In the genomic region with DNA sequence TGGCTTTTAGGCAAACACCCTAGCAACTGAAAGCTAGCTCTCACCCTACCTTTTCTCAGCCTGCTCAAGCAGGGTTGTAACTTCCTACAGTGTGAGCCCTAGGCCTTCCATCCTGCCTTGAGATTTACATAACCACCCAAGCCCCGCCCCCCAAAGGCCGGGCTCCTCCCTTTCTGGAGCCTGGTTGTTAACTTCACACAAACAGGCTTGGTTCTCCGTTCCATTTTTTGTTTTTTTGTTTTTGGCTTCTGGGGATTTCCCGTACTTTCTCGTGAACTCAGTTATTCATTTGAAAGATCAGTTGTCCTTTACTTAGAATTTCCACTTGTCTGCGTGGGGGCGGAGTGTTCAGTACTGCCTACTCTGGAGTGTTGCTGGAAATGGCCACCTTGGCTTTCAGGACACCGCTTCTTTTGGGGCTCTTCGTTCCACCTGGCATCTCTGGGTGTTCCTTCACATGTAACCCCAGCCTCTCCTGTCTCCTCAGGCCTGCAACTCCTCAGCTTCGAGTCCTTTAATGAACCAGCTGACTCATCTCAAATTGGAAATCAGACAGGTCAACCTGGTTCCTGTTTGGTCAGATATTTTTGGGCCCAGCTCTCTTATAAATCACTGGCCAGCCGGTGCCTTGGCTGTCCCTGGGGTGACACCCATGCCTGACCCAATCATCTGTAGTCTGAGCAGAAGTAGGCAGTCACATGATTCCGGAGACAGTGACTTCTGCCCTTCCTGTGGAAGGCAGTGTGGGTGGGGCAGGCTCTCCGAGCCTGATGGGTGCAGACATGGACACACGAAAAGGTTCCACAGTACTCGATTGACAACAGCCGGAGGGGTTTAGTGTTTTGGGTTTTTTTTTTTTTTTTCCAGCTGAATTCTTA, we compare ENCODE assay signal across 8 mouse cellular contexts. TPM values are rescaled to one million over a fixed set of nuclear protein-coding genes. Genes with fewer than 3 reads are reported as not detected.
DNase-seq lines count a peak whose midpoint lies in the region; ATAC-seq and TF ChIP-seq lines count a peak whose summit lies in the region.

No protein-coding gene starts in this region.

- H3K27ac ChIP-seq in hindbrain, postnatal 0 days, result no peak overlapping the region

- ATAC-seq in megakaryocyte progenitor cell, adult 5-6 weeks (replicated peaks; ENCODE audit: poor library complexity), result peak; percentile 84
- no peak for ATAC-seq in hindbrain, postnatal 0 days

- WGBS in hindbrain, postnatal 0 days, result 65% methylated on average over 16 of the region's 16 CpGs

- H3K9me3 ChIP-seq in hindbrain, postnatal 0 days (ENCODE audit: low read length), result no peaks in the 10 kb centered on the region

- no peaks in the 10 kb centered on the region for H3K36me3 ChIP-seq in hindbrain, postnatal 0 days (ENCODE audit: insufficient read depth, low read length)

- no peak overlapping the region for H3K4me2 ChIP-seq in hindbrain, postnatal 0 days (ENCODE audit: low read depth, low read length)

- TF ChIP-seq CTCF in hindbrain, postnatal 0 days (IDR thresholded peaks at IDR 0.05; ENCODE audit: low read depth), result no peak

- peak; percentile 30 to 32 for DNase-seq in frontal cortex, postnatal 10 days (ENCODE audit: low spot score in 2 of 2)
- DNase-seq in frontal cortex, postnatal 36 days (ENCODE audit: low spot score in 2 of 2), result no peak
- DNase-seq in adrenal gland, postnatal 10 days, result peak; percentile 74
- peak; percentile 89 for DNase-seq in heart, adult 8-10 months (ENCODE audit: low spot score)
- peak; percentile 89 for DNase-seq in kidney, postnatal 14 days
- DNase-seq in thymus, postnatal 25 days, result peak; percentile 90
- no peak for DNase-seq in hindbrain, postnatal 0 days (ENCODE audit: low spot score)

- no peak overlapping the region for H3K4me3 ChIP-seq in hindbrain, postnatal 0 days (ENCODE audit: low read length)

- no peaks in the 10 kb centered on the region for H3K4me1 ChIP-seq in hindbrain, postnatal 0 days (ENCODE audit: insufficient read depth, low read length)

- no peaks in the 10 kb centered on the region for H3K27me3 ChIP-seq in hindbrain, postnatal 0 days (ENCODE audit: insufficient read depth, low read length)

- H3K9ac ChIP-seq in hindbrain, postnatal 0 days (replicated peaks; ENCODE audit: low read length), result no peak overlapping the region

RNA-seq across cellular contexts. Expression of a gene that starts 9.7 kb away (rescaled TPM):
- 10 to 100 TPM; 24.1 to 31.7 TPM for total RNA-seq in adrenal gland, postnatal 10 days (2021)
- total RNA-seq in heart, adult 8-10 months (2022), result 10 to 100 TPM; 24.3 to 30.2 (median 28.7) TPM
- 16.2 and 17.7 TPM in 2 replicates for total RNA-seq in megakaryocyte progenitor cell, adult 5-6 weeks (2015)
- 12.0 and 18.2 TPM in 2 replicates for total RNA-seq in megakaryocyte progenitor cell, adult 5-6 weeks (2017)
- total RNA-seq in hindbrain, postnatal 0 days (2014; rRNA removed), result 28.3 and 29.2 TPM in 2 replicates
- 10.7 and 10.8 TPM in 2 replicates for polyA plus RNA-seq in hindbrain, postnatal 0 days (2015; fragmentation: Nextera tagmentation; extraction: Ambion mirVana)

Comparison
In these comparisons a context has a peak if more than half of its experiments do, and no peak if none do; other contexts are left out.
1. DNase-seq: peak in frontal cortex, postnatal 10 days (2 of 2), adrenal gland, postnatal 10 days (single experiment), heart, adult 8-10 months (single experiment), kidney, postnatal 14 days (single experiment) and thymus, postnatal 25 days (single experiment); none in frontal cortex, postnatal 36 days (0 of 2) and hindbrain, postnatal 0 days (single experiment).